Mouse (Mus musculus) C2C12 (cell line): ENCODE data around the gene Glt28d2.

Experiments used
- CTCF ChIP-seq: IDR thresholded peaks from one replicate; pipeline ENCODE4 v1.5.1; 2011; ENCODE audit not compliant: control insufficient read depth, insufficient read depth, insufficient read length
- MYOG ChIP-seq: IDR thresholded peaks from one replicate; pipeline ENCODE4 v1.6.1; 2011; ENCODE audit not compliant: control insufficient read depth, insufficient read length; ENCODE audit errors: extremely low read depth
- USF1 ChIP-seq: IDR thresholded peaks from one replicate; pipeline ENCODE4 v1.6.1; 2011; ENCODE audit warnings: low read depth, mild to moderate bottlenecking, control low read depth, moderate library complexity

- no peak for TF ChIP-seq CTCF
- TF ChIP-seq MYOG, result no peak
- TF ChIP-seq USF1, result no peak
Observed at GRCm38 (mm10) chr3:85854143-85854542, 33.2 kb downstream of the Glt28d2 start.
